Mouse (Mus musculus) c-Kit-positive CD71-negative TER-119-negative erythroid progenitor cells, embryonic 14.5 days (primary cell): ENCODE measurements around the gene Rfx3.

ENCODE experiments used
- DNase-seq: peaks from one replicate; pipeline ENCODE4 v3.0.0-alpha.2; 2013; ENCODE audit warnings: low read depth

Rfx3 gene

GRCm38 (mm10) chr19:28010471-28011395 lies at the start of gene Rfx3:
Gene Rfx3 (minus strand): TSS chr19:28011166.
- peak; percentile 58 for DNase-seq

- no peak for DNase-seq
Observed at GRCm38 (mm10) chr19:28052058-28052457, 41.1 kb upstream of the Rfx3 start.

- DNase-seq, result no peak
Observed at GRCm38 (mm10) chr19:28051571-28051970, 40.6 kb upstream of the Rfx3 start.

- DNase-seq, result no peak
Observed at GRCm38 (mm10) chr19:28049280-28049679, 38.3 kb upstream of the Rfx3 start.

- no peak for DNase-seq
Observed at GRCm38 (mm10) chr19:28046806-28047205, 35.8 kb upstream of the Rfx3 start.

GRCm38 (mm10) chr19:28044950-28045349 lies 34.0 kb upstream of the Rfx3 start:
- no peak for DNase-seq

- peak; percentile 40 for DNase-seq
Observed at GRCm38 (mm10) chr19:28011718-28012499, 943 bp upstream of the Rfx3 start.

GRCm38 (mm10) chr19:28011396-28011717 lies 391 bp upstream of the Rfx3 start:
- DNase-seq, result peak; percentile 88

- peak; percentile 31 for DNase-seq
Observed at GRCm38 (mm10) chr19:28009587-28010281, 1.2 kb downstream of the Rfx3 start.

- DNase-seq, result no peak
Observed at GRCm38 (mm10) chr19:28004190-28004589, 6.8 kb downstream of the Rfx3 start.

- no peak for DNase-seq
Observed at GRCm38 (mm10) chr19:28003474-28003873, 7.5 kb downstream of the Rfx3 start.

- no peak for DNase-seq
Observed at GRCm38 (mm10) chr19:28002708-28003107, 8.3 kb downstream of the Rfx3 start.

- no peak for DNase-seq
Observed at GRCm38 (mm10) chr19:27992800-27993199, 18.2 kb downstream of the Rfx3 start.

GRCm38 (mm10) chr19:27988746-27989145 lies 22.2 kb downstream of the Rfx3 start:
- no peak for DNase-seq

GRCm38 (mm10) chr19:27967590-27967989 lies 43.4 kb downstream of the Rfx3 start:
- DNase-seq, result peak; percentile 14

- DNase-seq, result no peak
Observed at GRCm38 (mm10) chr19:27961271-27961670, 49.7 kb downstream of the Rfx3 start.

GRCm38 (mm10) chr19:27935453-27935852 lies 75.5 kb downstream of the Rfx3 start:
- DNase-seq, result no peak

GRCm38 (mm10) chr19:27931136-27931535 lies 79.8 kb downstream of the Rfx3 start:
- no peak for DNase-seq

GRCm38 (mm10) chr19:27926378-27926777 lies 84.6 kb downstream of the Rfx3 start:
- DNase-seq, result no peak

GRCm38 (mm10) chr19:27919040-27919439 lies 91.9 kb downstream of the Rfx3 start:
- DNase-seq, result no peak

- no peak for DNase-seq
Observed at GRCm38 (mm10) chr19:27916446-27916845, 94.5 kb downstream of the Rfx3 start.

- peak; percentile 52 for DNase-seq
Observed at GRCm38 (mm10) chr19:27906976-27907375, 104.0 kb downstream of the Rfx3 start.
